Mouse (Mus musculus) embryonic facial prominence, embryonic 11.5 days (tissue): ENCODE data around the gene Dnajb12. TPM values are rescaled to one million over a fixed set of nuclear protein-coding genes. Genes with fewer than 3 reads are reported as not detected.
A peak's percentile ranks its signal among the peaks of the same experiment; 100 is the strongest.

Source experiments
- ATAC-seq: fragments of 200-750 bp; cut with Nextera tagmentation; replicated peaks from 2 replicates; pipeline ENCODE4 v1.8.0; 2017; ENCODE audit warnings: low read depth; ENCODE audit not compliant: insufficient number of reproducible peaks, low FRiP score, low TSS enrichment
- DNase-seq: peaks from one replicate; pipeline ENCODE4 v3.0.0-alpha.2; 2015; ENCODE audit warnings: low spot score
- H3K27ac ChIP-seq: fragments of 300-500 bp; sonication (generic); replicated peaks from 2 replicates; pipeline ENCODE4 v1.5.1; 2014; ENCODE audit warnings: mild to moderate bottlenecking, low read depth, low read length, control low read depth
- H3K27me3 ChIP-seq: fragments of 300-500 bp; sonication (generic); 2 replicates; pipeline ENCODE4 v1.6.1; 2014; ENCODE audit warnings: mild to moderate bottlenecking, low read length, moderate library complexity, mixed read lengths; ENCODE audit not compliant: control insufficient read depth, insufficient read depth
- H3K36me3 ChIP-seq: fragments of 300-500 bp; sonication (generic); replicated peaks from 2 replicates; pipeline ENCODE4 v1.6.1; 2014; ENCODE audit warnings: low read depth, mild to moderate bottlenecking, low read length, moderate library complexity, mixed read lengths; ENCODE audit not compliant: control insufficient read depth, insufficient read depth
- H3K4me1 ChIP-seq: fragments of 300-500 bp; sonication (generic); 2 replicates; pipeline ENCODE4 v1.6.1; 2014; ENCODE audit warnings: low read length, mixed read lengths; ENCODE audit not compliant: control insufficient read depth, insufficient read depth
- H3K4me2 ChIP-seq: fragments of 300-500 bp; sonication (generic); 2 replicates; pipeline ENCODE4 v1.6.1; 2014; ENCODE audit warnings: low read depth, mild to moderate bottlenecking, control low read depth, low read length, moderate library complexity
- H3K4me3 ChIP-seq: fragments of 300-500 bp; sonication (generic); 2 replicates; pipeline ENCODE4 v1.5.1; 2014; ENCODE audit warnings: low read depth, low read length, control low read depth
- H3K9ac ChIP-seq: fragments of 300-500 bp; sonication (generic); replicated peaks from 2 replicates; pipeline ENCODE4 v1.6.1; 2014; ENCODE audit warnings: mild to moderate bottlenecking, control low read depth, low read length
- H3K9me3 ChIP-seq: fragments of 300-500 bp; sonication (generic); replicated peaks from 2 replicates; pipeline ENCODE4 v1.6.1; 2016; ENCODE audit warnings: mild to moderate bottlenecking, low read length, inconsistent platforms, mixed read lengths; ENCODE audit not compliant: control insufficient read depth
- WGBS: fragments of 180-500 bp; shearing (Covaris S2); extraction: QIAGEN DNeasy Blood & Tissue Kit; methylation state at CpG from one replicate; pipeline ENCODE4 v1.1.7; 2014; 5-methylcytosine and 5-hydroxymethylcytosine counted together
- polyA plus RNA-seq: library from polyadenylated mRNA; unstranded; fragments of >200 nt; fragmentation: Nextera tagmentation; extraction: Ambion mirVana; gene quantifications from 2 replicates; pipeline ENCODE4 v1.2.1, GENCODE M21; 2014

Gene Dnajb12
- polyA plus RNA-seq, 1 experiment from 2014 or later: 19.4 TPM

DNA sequence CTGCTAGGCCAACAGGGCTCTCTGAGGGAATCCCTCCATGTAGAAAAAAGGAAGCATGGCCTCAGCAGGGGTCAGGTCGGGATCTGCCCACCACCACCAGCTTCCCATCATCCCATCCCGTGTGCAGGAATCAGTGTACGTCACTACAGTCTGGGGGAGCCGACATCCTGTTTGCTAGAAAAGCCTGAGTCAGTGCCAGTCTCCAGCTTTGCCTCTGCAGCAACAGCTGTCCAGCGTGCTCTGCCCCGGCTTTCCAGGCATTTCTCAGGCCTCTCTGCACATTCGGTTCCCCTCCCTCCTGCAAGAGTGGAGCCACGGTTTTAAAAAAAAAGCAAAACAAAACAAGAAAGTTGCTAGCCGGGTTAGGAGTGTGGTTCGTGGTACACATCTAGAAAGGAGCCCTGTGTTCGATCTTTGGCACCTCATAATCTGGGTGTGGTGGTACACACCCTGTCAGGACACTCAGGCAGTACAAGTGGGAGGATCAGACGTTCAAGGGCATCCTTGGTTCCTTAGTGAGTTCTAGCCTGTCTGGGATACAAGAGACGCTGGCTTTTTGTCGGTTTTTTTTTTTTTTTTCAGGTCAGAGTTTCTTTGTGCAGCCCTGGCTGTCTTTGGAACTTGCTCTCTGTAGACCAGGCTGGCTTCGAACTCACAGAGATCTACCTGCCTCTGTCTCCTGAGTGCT lies 40.3 kb downstream of the Dnajb12 start:
- H3K9me3 ChIP-seq: no peaks in the 10 kb centered on the region
- H3K9ac ChIP-seq: no peak overlapping the region; the same call in 1 of the 2 replicates
- DNase-seq (no peak), ATAC-seq (no peak)
- no peak overlapping the region for H3K4me3 ChIP-seq
- no peaks in the 10 kb centered on the region for H3K36me3 ChIP-seq
- peaks cover 2% of the 10 kb centered on the region for H3K4me1 ChIP-seq
- no peaks in the 10 kb centered on the region for H3K27me3 ChIP-seq
- H3K27ac ChIP-seq: peak overlapping the region; percentile 7
- no peak overlapping the region for H3K4me2 ChIP-seq
- 36% methylated on average over 15 of the region's 15 CpGs for WGBS

DNA sequence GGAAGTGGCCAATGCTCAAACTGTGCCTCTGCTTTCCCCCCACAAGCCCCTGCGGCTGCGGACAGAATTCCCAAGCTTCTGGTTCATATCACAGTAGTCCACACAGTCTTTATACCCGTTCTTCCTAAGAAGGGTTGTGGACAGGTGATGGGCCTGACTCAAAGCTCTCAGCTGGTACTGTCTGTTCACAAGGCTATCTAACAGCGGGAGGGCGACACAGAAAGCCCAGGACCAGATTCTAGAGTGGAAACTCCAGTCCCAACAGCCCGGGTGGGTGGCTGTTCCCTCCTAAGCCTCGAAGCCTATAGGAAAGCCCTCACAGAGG lies 41.1 kb downstream of the Dnajb12 start:
- WGBS: 13% methylated on average over 7 of the region's 7 CpGs
- Histone ChIP-seq H3K4me3 (no peak overlapping the region), H3K4me1 (peaks cover 2% of the 10 kb centered on the region), H3K9me3 (no peaks in the 10 kb centered on the region), H3K4me2 (peak overlapping the region; percentile 74), H3K36me3 (no peaks in the 10 kb centered on the region), H3K9ac (peak overlapping the region; percentile 13; the same call in 1 of the 2 replicates), H3K27ac (peak overlapping the region; percentile 80), H3K27me3 (no peaks in the 10 kb centered on the region)
- DNase-seq (no peak), ATAC-seq (peak; percentile 5; the same call in 1 of the 2 replicates)

GRCm38 (mm10) chr10:59920810-59921681 lies 41.7 kb downstream of the Dnajb12 start:
- no peaks in the 10 kb centered on the region for H3K9me3 ChIP-seq
- ATAC-seq (peak; percentile 61), DNase-seq (peak; percentile 91)
- H3K27ac ChIP-seq: peak overlapping the region; percentile 80
- WGBS: 4% methylated on average over 33 of the region's 33 CpGs
- no peaks in the 10 kb centered on the region for H3K27me3 ChIP-seq
- H3K4me3 ChIP-seq: peak overlapping the region; percentile 32
- H3K36me3 ChIP-seq: no peaks in the 10 kb centered on the region
- H3K9ac ChIP-seq: peak overlapping the region; percentile 50
- H3K4me2 ChIP-seq: peak overlapping the region; percentile 74
- peaks cover 2% of the 10 kb centered on the region for H3K4me1 ChIP-seq

DNA sequence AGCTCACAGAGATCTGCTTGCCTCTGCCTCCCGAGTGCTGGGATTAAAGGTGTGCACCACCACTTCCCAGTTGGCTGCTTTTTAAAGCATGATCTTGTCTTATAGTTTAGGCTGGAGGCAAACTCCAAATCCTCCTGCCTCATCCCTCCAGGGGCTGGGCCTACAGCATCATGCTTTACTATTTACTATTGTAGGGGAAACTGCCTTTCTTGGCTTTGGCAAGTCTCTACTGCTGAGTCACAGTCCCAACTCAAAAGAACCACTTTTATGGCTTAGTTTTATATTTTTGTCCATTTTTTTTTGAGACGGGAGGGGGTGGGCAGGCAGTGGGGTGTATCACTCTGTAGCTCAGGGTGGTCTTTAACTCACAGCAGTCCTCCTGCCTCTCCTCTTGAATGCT lies 44.1 kb downstream of the Dnajb12 start:
- H3K27ac ChIP-seq: no peak overlapping the region
- no peak overlapping the region for H3K4me3 ChIP-seq
- no peak for DNase-seq
- no peak overlapping the region for H3K9ac ChIP-seq
- H3K27me3 ChIP-seq: no peaks in the 10 kb centered on the region
- WGBS: 84% methylated on average over 2 of the region's 2 CpGs
- H3K4me2 ChIP-seq: no peak overlapping the region
- no peaks in the 10 kb centered on the region for H3K36me3 ChIP-seq
- no peaks in the 10 kb centered on the region for H3K9me3 ChIP-seq
- H3K4me1 ChIP-seq: peaks cover 2% of the 10 kb centered on the region
- ATAC-seq: no peak

- Histone ChIP-seq H3K9me3 (no peaks in the 10 kb centered on the region), H3K4me3 (no peak overlapping the region), H3K4me1 (peaks cover 2% of the 10 kb centered on the region), H3K4me2 (no peak overlapping the region), H3K9ac (no peak overlapping the region), H3K27me3 (no peaks in the 10 kb centered on the region), H3K27ac (no peak overlapping the region), H3K36me3 (no peaks in the 10 kb centered on the region)
- DNase-seq (no peak), ATAC-seq (no peak)
- WGBS: 30% methylated on average over 3 of the region's 3 CpGs
These were observed 44.9 kb downstream of the Dnajb12 start for GRCm38 (mm10) chr10:59924305-59924704.

DNA sequence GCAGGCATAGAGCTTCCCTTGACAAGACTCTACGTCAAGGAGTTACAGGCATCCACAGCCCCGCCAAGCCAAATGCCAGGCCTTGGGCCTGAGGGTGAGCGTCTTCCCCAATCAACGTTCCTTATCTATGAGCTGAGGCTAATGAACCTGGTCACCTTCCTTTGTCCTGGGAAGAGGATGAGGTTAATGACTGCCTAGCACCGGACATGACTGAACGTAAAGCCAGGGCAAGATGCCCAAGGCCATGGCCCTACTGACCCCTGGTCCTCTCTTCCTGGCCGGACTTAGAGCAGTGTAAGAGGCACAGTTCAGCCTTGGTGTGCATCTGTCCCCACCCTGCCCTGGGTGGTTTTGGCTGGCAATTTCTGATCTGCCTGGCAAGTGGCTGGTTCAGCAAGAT lies 49.8 kb downstream of the Dnajb12 start:
- Histone ChIP-seq H3K4me1 (no peaks in the 10 kb centered on the region), H3K4me3 (no peak overlapping the region), H3K36me3 (no peaks in the 10 kb centered on the region), H3K4me2 (no peak overlapping the region), H3K27ac (no peak overlapping the region), H3K9ac (no peak overlapping the region), H3K9me3 (no peaks in the 10 kb centered on the region), H3K27me3 (no peaks in the 10 kb centered on the region)
- WGBS: 72% methylated on average over 7 of the region's 7 CpGs
- no peak for ATAC-seq
- no peak for DNase-seq

DNA sequence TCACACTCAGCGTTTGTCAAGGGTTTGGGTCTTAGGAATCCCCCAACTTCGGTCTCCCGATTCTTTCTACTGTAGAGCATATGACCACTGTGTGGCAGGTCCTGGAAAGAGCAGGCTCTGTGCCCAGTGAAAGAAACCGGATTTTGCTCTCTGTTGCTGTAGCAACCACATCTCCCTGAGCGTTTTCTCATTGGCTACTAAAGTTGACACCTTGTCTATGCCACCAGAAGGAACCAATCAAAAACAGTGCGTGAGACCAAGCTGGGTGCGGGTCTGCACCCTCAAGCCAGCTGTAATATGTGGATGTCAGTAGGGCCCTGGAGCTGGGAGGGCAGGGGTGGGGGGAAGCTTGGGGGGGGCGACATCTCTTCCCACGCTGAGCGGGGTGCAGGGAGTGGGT lies 51.6 kb downstream of the Dnajb12 start:
- H3K27ac ChIP-seq: no peak overlapping the region
- 39% methylated on average over 10 of the region's 10 CpGs for WGBS
- no peaks in the 10 kb centered on the region for H3K9me3 ChIP-seq
- H3K9ac ChIP-seq: no peak overlapping the region
- DNase-seq (peak; percentile 69), ATAC-seq (peak; percentile 58)
- H3K4me2 ChIP-seq: no peak overlapping the region
- no peaks in the 10 kb centered on the region for H3K27me3 ChIP-seq
- H3K4me3 ChIP-seq: no peak overlapping the region
- H3K36me3 ChIP-seq: no peaks in the 10 kb centered on the region
- no peaks in the 10 kb centered on the region for H3K4me1 ChIP-seq

- H3K4me1 ChIP-seq: no peaks in the 10 kb centered on the region
- 75% methylated on average over 6 of the region's 6 CpGs for WGBS
- H3K9ac ChIP-seq: no peak overlapping the region
- no peaks in the 10 kb centered on the region for H3K36me3 ChIP-seq
- ATAC-seq (no peak), DNase-seq (no peak)
- no peak overlapping the region for H3K4me2 ChIP-seq
- no peaks in the 10 kb centered on the region for H3K9me3 ChIP-seq
- no peak overlapping the region for H3K27ac ChIP-seq
- no peaks in the 10 kb centered on the region for H3K27me3 ChIP-seq
- H3K4me3 ChIP-seq: no peak overlapping the region
These were observed 53.2 kb downstream of the Dnajb12 start for GRCm38 (mm10) chr10:59932521-59932920.
